8 mouse cellular contexts compared by ENCODE assay signal in genomic region chr1:179959721-179960542, GRCm38 (mm10). TPM values are rescaled to one million over a fixed set of nuclear protein-coding genes. Genes with fewer than 3 reads are reported as not detected.
DNase-seq lines count a peak whose midpoint lies in the region; ATAC-seq and TF ChIP-seq lines count a peak whose summit lies in the region.

Gene Cdc42bpa (plus strand): TSS chr1:179960472.

- peak within 1 kb of the TSS; percentile 90 for H3K9ac ChIP-seq in heart, embryonic 12.5 days
- peak within 1 kb of the TSS; percentile 98 for H3K9ac ChIP-seq in kidney, embryonic 16.5 days (replicated peaks; ENCODE audit: low read length)
- H3K9ac ChIP-seq in liver, adult 2 months (ENCODE audit: low read depth, low read length), result peak within 1 kb of the TSS; percentile 98

- no peak for TF ChIP-seq CTCF in liver, adult 2 months (IDR thresholded peaks at IDR 0.05; ENCODE audit: low read depth, low read length)

- H3K27me3 ChIP-seq in heart, embryonic 12.5 days (replicated peaks), result no peaks in the 10 kb centered on the region
- no peaks in the 10 kb centered on the region for H3K27me3 ChIP-seq in kidney, embryonic 16.5 days (ENCODE audit: insufficient read depth, low read length)
- no peaks in the 10 kb centered on the region for H3K27me3 ChIP-seq in liver, adult 2 months (ENCODE audit: control insufficient read depth, insufficient read depth, low read length)
- no peaks in the 10 kb centered on the region for H3K27me3 ChIP-seq in myocyte (ENCODE audit: control insufficient read depth, insufficient read depth, insufficient read length)
- no peaks in the 10 kb centered on the region for H3K27me3 ChIP-seq in splenic B cell, adult 2 months (ENCODE audit: control insufficient read depth, insufficient read depth, low read length, poor library complexity, severe bottlenecking)

- peak; percentile 52; the same call in 1 of the 2 replicates for TF ChIP-seq POLR2A in liver, adult 2 months (IDR thresholded peaks at IDR 0.05; ENCODE audit: extremely low read depth, insufficient read depth, low read length)
- peak; percentile 81 for TF ChIP-seq POLR2A in myocyte (IDR thresholded peaks at IDR 0.05; ENCODE audit: insufficient read length, low read depth)

- no peaks in the 10 kb centered on the region for H3K9me3 ChIP-seq in heart, embryonic 12.5 days (replicated peaks)
- no peaks in the 10 kb centered on the region for H3K9me3 ChIP-seq in kidney, embryonic 16.5 days (ENCODE audit: low read length)

- peak; percentile 47 for ATAC-seq in CD4-positive, CD25-positive, alpha-beta regulatory T cell, adult 4 months
- ATAC-seq in erythroid progenitor cell, adult 5-6 weeks (replicated peaks; ENCODE audit: low FRiP score, poor library complexity, severe bottlenecking), result peak; percentile 72
- peak; percentile 96 for ATAC-seq in heart, embryonic 12.5 days (ENCODE audit: insufficient number of reproducible peaks, low FRiP score)
- ATAC-seq in kidney, embryonic 16.5 days (ENCODE audit: low FRiP score, low TSS enrichment), result peak; percentile 95

- H3ac ChIP-seq in myocyte (ENCODE audit: control insufficient read depth, insufficient read length), result peak within 1 kb of the TSS; percentile 88

- no peaks in the 10 kb centered on the region for H3K36me3 ChIP-seq in heart, embryonic 12.5 days
- H3K36me3 ChIP-seq in kidney, embryonic 16.5 days (ENCODE audit: insufficient read depth, low read length), result no peaks in the 10 kb centered on the region
- no peaks in the 10 kb centered on the region for H3K36me3 ChIP-seq in liver, adult 2 months (ENCODE audit: control insufficient read depth, insufficient read depth, low read length)
- no peaks in the 10 kb centered on the region for H3K36me3 ChIP-seq in myocyte (ENCODE audit: control insufficient read depth, insufficient read depth)
- H3K36me3 ChIP-seq in splenic B cell, adult 2 months (ENCODE audit: control insufficient read depth, insufficient read depth, low read length, poor library complexity, severe bottlenecking), result no peaks in the 10 kb centered on the region

- H3K79me2 ChIP-seq in liver, adult 2 months (ENCODE audit: control insufficient read depth, insufficient read depth, low read length), result no peaks in the 10 kb centered on the region
- peaks cover 42% of the 10 kb centered on the region for H3K79me2 ChIP-seq in myocyte (ENCODE audit: control insufficient read depth, insufficient read depth)

- H3K4me3 ChIP-seq in heart, embryonic 12.5 days, result peak within 1 kb of the TSS; percentile 78
- peak within 1 kb of the TSS; percentile 90 for H3K4me3 ChIP-seq in kidney, embryonic 16.5 days (ENCODE audit: low read length)
- peak within 1 kb of the TSS; percentile 79 for H3K4me3 ChIP-seq in liver, adult 2 months (ENCODE audit: insufficient read depth, low read depth, low read length)
- H3K4me3 ChIP-seq in myocyte, result peak within 1 kb of the TSS; percentile 77

- WGBS in heart, embryonic 12.5 days, result 2% methylated on average over 70 of the region's 128 CpGs
- under 1% methylated on average over 83 of the region's 128 CpGs for WGBS in kidney, embryonic 16.5 days
- 7% methylated on average over 87 of the region's 128 CpGs for WGBS in liver, adult 2 months

- peak within 1 kb of the TSS; percentile 93 for H3K27ac ChIP-seq in heart, embryonic 12.5 days (ENCODE audit: poor library complexity, severe bottlenecking)
- H3K27ac ChIP-seq in kidney, embryonic 16.5 days (ENCODE audit: low read length), result peak within 1 kb of the TSS; percentile 98
- H3K27ac ChIP-seq in liver, adult 2 months (replicated peaks; ENCODE audit: insufficient read depth, low read depth, low read length), result peak within 1 kb of the TSS; percentile 77

- peak within 1 kb of the TSS; percentile 96 for H3K4me2 ChIP-seq in heart, embryonic 12.5 days
- H3K4me2 ChIP-seq in kidney, embryonic 16.5 days (replicated peaks; ENCODE audit: low read depth, low read length), result peak within 1 kb of the TSS; percentile 76
- H3K4me2 ChIP-seq in myocyte (ENCODE audit: low read depth), result peak within 1 kb of the TSS; percentile 94

- peak; percentile 59 for DNase-seq in brain, embryonic 18.5 days (ENCODE audit: low read depth, low spot score)
- DNase-seq in liver, adult 2 months (ENCODE audit: extremely low read depth, low read depth, low spot score), result peak; percentile 40
- DNase-seq in splenic B cell, adult 2 months (ENCODE audit: low read depth, low spot score), result peak; percentile 37

- H3K4me1 ChIP-seq in heart, embryonic 12.5 days (replicated peaks), result peaks cover 19% of the 10 kb centered on the region
- H3K4me1 ChIP-seq in kidney, embryonic 16.5 days (ENCODE audit: insufficient read depth, low read length), result peaks cover 28% of the 10 kb centered on the region
- H3K4me1 ChIP-seq in liver, adult 2 months (ENCODE audit: control insufficient read depth, insufficient read depth, low read length), result peaks cover 5% of the 10 kb centered on the region; the same call in 1 of the 2 replicates

TF ChIP-seq in myocyte, 11 proteins besides CTCF, POLR2A, EP300 and RAD21:
- TF ChIP-seq MYOD1 (IDR thresholded peaks at IDR 0.05; ENCODE audit: control insufficient read depth in 1 of 3, insufficient read length in 2 of 3, low read depth in 2 of 3), result peak in 1 of 3 experiments; percentile 26
- peak in 1 of 3 experiments; percentile 54 for TF ChIP-seq MYOG (IDR thresholded peaks at IDR 0.05; ENCODE audit: control insufficient read depth in 1 of 3, insufficient read depth in 1 of 3, insufficient read length in 2 of 3, low read depth in 2 of 3)
- no peak for TF ChIP-seq USF1 (IDR thresholded peaks at IDR 0.05; ENCODE audit: low read depth)
- peak; percentile 88 for TF ChIP-seq POLR2AphosphoS2 (IDR thresholded peaks at IDR 0.05; ENCODE audit: insufficient read length, low read depth)

RNA-seq across cellular contexts. Expression of gene Cdc42bpa, which starts in this region (rescaled TPM):
- polyA plus RNA-seq in CD4-positive, CD25-positive, alpha-beta regulatory T cell, adult 4 months (2017; shearing (Covaris generic)), result under 1 TPM; 0.36 to 0.43 TPM
- total RNA-seq in erythroid progenitor cell, adult 5-6 weeks (2015; ENCODE audit: low replicate concordance), result 73.4 and 79.6 TPM in 2 replicates
- total RNA-seq in erythroid progenitor cell, adult 5-6 weeks (2017; ENCODE audit: low replicate concordance), result 84.3 and 113 TPM in 2 replicates
- 11.6 and 14.7 TPM in 2 replicates for polyA plus RNA-seq in heart, embryonic 12.5 days (2016; fragmentation: Nextera tagmentation; extraction: Ambion mirVana)
- polyA plus RNA-seq in kidney, embryonic 16.5 days (2015; fragmentation: Nextera tagmentation; extraction: Ambion mirVana), result 15.1 and 15.8 TPM in 2 replicates
- 23.3 and 24.7 TPM in 2 replicates for total RNA-seq in liver, adult 2 months (2014; rRNA removed)
- polyA plus RNA-seq in liver, adult 2 months (2012; rRNA removed), result 4.3 and 7.0 TPM in 2 replicates
- 14.3 TPM for polyA plus RNA-seq in myocyte (2012; fragmentation: generic; extraction: Trizol)

Comparison
In these comparisons a context has a peak if more than half of its experiments do, and no peak if none do; other contexts are left out.
1. Peak in every context shown above with its lines: DNase-seq, ATAC-seq, H3K4me3 ChIP-seq and H3K27ac ChIP-seq.
2. Peak in ATAC-seq in CD4-positive, CD25-positive, alpha-beta regulatory T cell, adult 4 months; RNA of the gene not detected or under 1 TPM.